Mouse (Mus musculus) ES-Bruce4 (cell line): ENCODE results near the gene Cracr2b.

Experiments used
- CTCF ChIP-seq: IDR thresholded peaks from one replicate; pipeline ENCODE4 v1.8.1; 2011; ENCODE audit warnings: low read depth, low read length
- EP300 ChIP-seq: IDR thresholded peaks from 2 replicates; pipeline ENCODE4 v1.6.1; 2011; ENCODE audit warnings: low read depth, low read length; ENCODE audit not compliant: insufficient read depth
- POLR2A ChIP-seq: IDR thresholded peaks from one replicate; pipeline ENCODE4 v1.8.1; 2011; ENCODE audit warnings: low read length; ENCODE audit not compliant: insufficient read depth

GRCm38 (mm10) chr7:141477578-141478269, 16.8 kb downstream of the Cracr2b start:
- TF ChIP-seq CTCF (no peak), POLR2A (no peak), EP300 (no peak)
